Mouse (Mus musculus) hindbrain, postnatal 0 days (tissue): ENCODE measurements at regions not wholly inside any gene's neighbourhood (a gene's known extent, or its start where the extent isn't known, plus 50 kb on each side); places are given as distances from the start of the nearest gene placed in this dataset.

Experiments used
- ATAC-seq: fragments of 200-750 bp; cut with Nextera tagmentation; 2 replicates; pipeline ENCODE4 v1.8.0; 2017; ENCODE audit warnings: mild to moderate bottlenecking, moderate TSS enrichment, moderate library complexity
- DNase-seq: peaks from one replicate; pipeline ENCODE4 v3.0.0-alpha.2; 2015; ENCODE audit warnings: low spot score
- H3K27ac ChIP-seq: fragments of 300-500 bp; sonication (generic); 2 replicates; pipeline ENCODE4 v1.5.1; 2014; ENCODE audit warnings: mild to moderate bottlenecking
- H3K27me3 ChIP-seq: fragments of 300-500 bp; sonication (generic); 2 replicates; pipeline ENCODE4 v1.6.1; 2014; ENCODE audit warnings: low read length, mixed read lengths; ENCODE audit not compliant: insufficient read depth
- H3K36me3 ChIP-seq: fragments of 300-500 bp; sonication (generic); 2 replicates; pipeline ENCODE4 v1.6.1; 2014; ENCODE audit warnings: low read length, mixed read lengths; ENCODE audit not compliant: insufficient read depth
- H3K4me1 ChIP-seq: fragments of 300-500 bp; sonication (generic); 2 replicates; pipeline ENCODE4 v1.6.1; 2014; ENCODE audit warnings: antibody characterized with exemption, low read length, mixed read lengths; ENCODE audit not compliant: insufficient read depth
- H3K4me2 ChIP-seq: fragments of 300-500 bp; sonication (generic); 2 replicates; pipeline ENCODE4 v1.6.1; 2014; ENCODE audit warnings: low read depth, mild to moderate bottlenecking, low read length, moderate library complexity, mixed read lengths
- H3K4me3 ChIP-seq: fragments of 300-500 bp; sonication (generic); 2 replicates; pipeline ENCODE4 v1.5.1; 2014; ENCODE audit warnings: low read length
- H3K9ac ChIP-seq: fragments of 300-500 bp; sonication (generic); replicated peaks from 2 replicates; pipeline ENCODE4 v1.6.1; 2014; ENCODE audit warnings: mild to moderate bottlenecking, low read length, moderate library complexity, mixed read lengths
- H3K9me3 ChIP-seq: fragments of 300-500 bp; sonication (generic); 2 replicates; pipeline ENCODE4 v1.6.1; 2016; ENCODE audit warnings: low read length, mixed read lengths
- CTCF ChIP-seq: IDR thresholded peaks from 2 replicates; pipeline ENCODE4 v1.5.1; 2016; ENCODE audit warnings: antibody characterized with exemption, control low read depth, low read depth
- whole genome bisulfite sequencing: fragments of 180-500 bp; shearing (Covaris S2); extraction: QIAGEN DNeasy Blood & Tissue Kit; methylation state at CpG from one replicate; pipeline ENCODE4 v1.1.7; 2014; 5-methylcytosine and 5-hydroxymethylcytosine counted together

GRCm38 (mm10) chr15:59197455-59198391 is 308.6 kb downstream of the Gm49356 start:
- Histone ChIP-seq H3K9ac (no peak overlapping the region), H3K9me3 (no peaks in the 10 kb centered on the region), H3K36me3 (no peaks in the 10 kb centered on the region), H3K4me1 (peaks cover 22% of the 10 kb centered on the region), H3K4me3 (no peak overlapping the region), H3K4me2 (no peak overlapping the region), H3K27me3 (no peaks in the 10 kb centered on the region), H3K27ac (peak overlapping the region; percentile 57; the same call in 1 of the 2 replicates)
- no peak for TF ChIP-seq CTCF
- DNase-seq (peak; percentile 65), ATAC-seq (peak; percentile 48)
- 8% methylated on average over 7 of the region's 7 CpGs for WGBS

- Histone ChIP-seq H3K4me2 (no peak overlapping the region), H3K9me3 (no peaks in the 10 kb centered on the region), H3K9ac (no peak overlapping the region), H3K4me3 (no peak overlapping the region), H3K27me3 (no peaks in the 10 kb centered on the region), H3K4me1 (peaks cover 19% of the 10 kb centered on the region), H3K36me3 (no peaks in the 10 kb centered on the region), H3K27ac (no peak overlapping the region)
- DNase-seq = no peak
- WGBS = 69% methylated on average over 7 of the region's 7 CpGs
- ATAC-seq = no peak
- TF ChIP-seq CTCF = no peak
Measured at GRCm38 (mm10) chr15:59201386-59201785, 312.3 kb downstream of the Gm49356 start.

- no peak for TF ChIP-seq CTCF
- no peak for ATAC-seq
- no peak for DNase-seq
- H3K36me3 ChIP-seq = no peaks in the 10 kb centered on the region
- H3K4me3 ChIP-seq = no peak overlapping the region
- no peak overlapping the region for H3K9ac ChIP-seq
- H3K9me3 ChIP-seq = no peaks in the 10 kb centered on the region
- peaks cover 19% of the 10 kb centered on the region for H3K4me1 ChIP-seq
- 81% methylated on average over 19 of the region's 19 CpGs for WGBS
- no peak overlapping the region for H3K4me2 ChIP-seq
- H3K27ac ChIP-seq = no peak overlapping the region
- no peaks in the 10 kb centered on the region for H3K27me3 ChIP-seq
Measured at GRCm38 (mm10) chr15:59201894-59202670, 313.0 kb downstream of the Gm49356 start.

- 74% methylated on average over 17 of the region's 17 CpGs for WGBS
- H3K27ac ChIP-seq = no peak overlapping the region
- H3K4me2 ChIP-seq = no peak overlapping the region
- peaks cover 7% of the 10 kb centered on the region for H3K4me1 ChIP-seq
- no peaks in the 10 kb centered on the region for H3K36me3 ChIP-seq
- no peak overlapping the region for H3K4me3 ChIP-seq
- no peak for TF ChIP-seq CTCF
- no peaks in the 10 kb centered on the region for H3K27me3 ChIP-seq
- ATAC-seq = no peak
- no peak overlapping the region for H3K9ac ChIP-seq
- no peak for DNase-seq
- no peaks in the 10 kb centered on the region for H3K9me3 ChIP-seq
Measured at GRCm38 (mm10) chr15:59203097-59203849, 314.2 kb downstream of the Gm49356 start.

- H3K9me3 ChIP-seq = no peaks in the 10 kb centered on the region
- TF ChIP-seq CTCF = peak; percentile 61
- WGBS = 78% methylated on average over 17 of the region's 17 CpGs
- H3K27ac ChIP-seq = no peak overlapping the region
- H3K4me1 ChIP-seq = peaks cover 3% of the 10 kb centered on the region; the same call in 1 of the 2 replicates
- no peak overlapping the region for H3K9ac ChIP-seq
- DNase-seq = peak; percentile 71
- no peaks in the 10 kb centered on the region for H3K27me3 ChIP-seq
- no peak overlapping the region for H3K4me3 ChIP-seq
- H3K4me2 ChIP-seq = no peak overlapping the region
- no peaks in the 10 kb centered on the region for H3K36me3 ChIP-seq
- ATAC-seq = 0 out of 2 replicates have a peak, but pooled peaks have one; percentile 27
Measured at GRCm38 (mm10) chr15:59203850-59204625, 314.9 kb downstream of the Gm49356 start.

- 81% methylated on average over 3 of the region's 3 CpGs for WGBS
- Histone ChIP-seq H3K27ac (no peak overlapping the region), H3K4me1 (peaks cover 3% of the 10 kb centered on the region; the same call in 1 of the 2 replicates), H3K4me3 (no peak overlapping the region), H3K27me3 (no peaks in the 10 kb centered on the region), H3K9me3 (no peaks in the 10 kb centered on the region), H3K9ac (no peak overlapping the region), H3K36me3 (no peaks in the 10 kb centered on the region), H3K4me2 (no peak overlapping the region)
- DNase-seq (no peak), ATAC-seq (no peak)
- TF ChIP-seq CTCF = no peak
Measured at GRCm38 (mm10) chr15:59205091-59205490, 316.0 kb downstream of the Gm49356 start.
